Mouse (Mus musculus): ENCODE measurements at regions not wholly inside any gene's neighbourhood (a gene's known extent, or its start where the extent isn't known, plus 50 kb on each side); places are given as distances from the start of the nearest gene placed in this dataset.

GRCm38 (mm10) chr8:126162748-126163371 lies 135.5 kb upstream of the Slc35f3 start:
- DNase-seq, result peak; percentile 90

- no peak for DNase-seq
These were observed 134.4 kb upstream of the Slc35f3 start for GRCm38 (mm10) chr8:126163954-126164353.

GRCm38 (mm10) chr8:126165486-126166095 lies 132.8 kb upstream of the Slc35f3 start:
- no peak for DNase-seq

GRCm38 (mm10) chr8:126166394-126166793 lies 132.0 kb upstream of the Slc35f3 start:
- DNase-seq, result no peak

GRCm38 (mm10) chr8:126174451-126174850 lies 123.9 kb upstream of the Slc35f3 start:
- DNase-seq, result no peak

- DNase-seq, result no peak
These were observed 122.1 kb upstream of the Slc35f3 start for GRCm38 (mm10) chr8:126176305-126176704.

- DNase-seq, result no peak
These were observed 120.5 kb upstream of the Slc35f3 start for GRCm38 (mm10) chr8:126177855-126178254.

GRCm38 (mm10) chr8:126188741-126189285 lies 109.5 kb upstream of the Slc35f3 start:
- no peak for DNase-seq

- no peak for DNase-seq
These were observed 102.7 kb upstream of the Slc35f3 start for GRCm38 (mm10) chr8:126195616-126196015.

GRCm38 (mm10) chr8:126210561-126210960 lies 87.8 kb upstream of the Slc35f3 start:
- DNase-seq, result no peak

GRCm38 (mm10) chr8:126212802-126213201 lies 85.6 kb upstream of the Slc35f3 start:
- no peak for DNase-seq

GRCm38 (mm10) chr8:126214571-126214970 lies 83.8 kb upstream of the Slc35f3 start:
- no peak for DNase-seq

- DNase-seq, result no peak
These were observed 82.0 kb upstream of the Slc35f3 start for GRCm38 (mm10) chr8:126216391-126216790.

- no peak for DNase-seq
These were observed 76.7 kb upstream of the Slc35f3 start for GRCm38 (mm10) chr8:126221631-126222030.

- peak; percentile 67 for DNase-seq
These were observed 66.6 kb upstream of the Slc35f3 start for GRCm38 (mm10) chr8:126231801-126232200.

GRCm38 (mm10) chr8:126232521-126232920 lies 65.8 kb upstream of the Slc35f3 start:
- DNase-seq, result peak; percentile 0

- no peak for DNase-seq
These were observed 58.7 kb upstream of the Slc35f3 start for GRCm38 (mm10) chr8:126239684-126240083.

- no peak for DNase-seq
These were observed 54.0 kb upstream of the Slc35f3 start for GRCm38 (mm10) chr8:126244321-126244720.
